23 mouse cellular contexts compared by ENCODE assay signal in the genomic region with DNA sequence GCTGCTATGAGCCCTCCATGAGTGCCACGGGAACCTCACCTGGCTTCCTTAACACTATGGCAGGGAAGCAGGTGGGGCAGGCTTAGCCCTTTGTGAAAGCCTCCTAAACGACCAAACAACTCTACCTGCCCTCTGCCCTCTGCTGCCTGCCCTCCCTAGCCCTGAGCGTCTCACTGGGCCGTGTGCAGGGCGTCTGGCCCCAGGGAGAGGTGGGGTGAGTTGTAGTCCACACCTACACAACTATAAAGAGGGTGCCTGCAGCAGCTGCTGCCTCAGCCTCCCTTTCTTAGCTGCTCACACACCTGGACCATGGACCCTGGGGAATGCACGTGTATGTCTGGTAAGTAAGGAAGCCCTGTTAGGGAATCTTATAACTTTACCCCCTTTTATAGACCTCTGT. TPM values are rescaled to one million over a fixed set of nuclear protein-coding genes. Genes with fewer than 3 reads are reported as not detected.
"Had no signal": no experiment of that assay in that cellular context is flagged by ENCODE, and none has a peak within 500 bp of the region (broad histone marks: within the 10 kb centered on the region; RNA-seq: fewer than 3 reads in every experiment).

Gene Mt4, plus strand, starts transcription at position 265 of the 400 bp plus-strand sequence.

- H3K27me3 ChIP-seq: midbrain, embryonic 13.5 days had no signal

- H3K27ac ChIP-seq: kidney, postnatal 0 days; layer of hippocampus, adult 2 months; liver, embryonic 14.5 days; midbrain, embryonic 10.5 days; midbrain, embryonic 13.5 days had no signal

- H3K9me3 ChIP-seq: midbrain, embryonic 10.5 days; midbrain, embryonic 13.5 days had no signal

- H3K4me1 ChIP-seq: midbrain, embryonic 10.5 days; midbrain, embryonic 13.5 days had no signal

- H3K36me3 ChIP-seq: midbrain, embryonic 10.5 days; midbrain, embryonic 13.5 days had no signal

- H3K4me3 ChIP-seq: layer of hippocampus, adult 2 months; megakaryocyte, embryonic 14.5 days; midbrain, embryonic 10.5 days; midbrain, embryonic 13.5 days had no signal

- H3K4me2 ChIP-seq: lung, embryonic 14.5 days; midbrain, embryonic 13.5 days had no signal

- H3K9ac ChIP-seq: liver, embryonic 14.5 days; lung, embryonic 14.5 days; midbrain, embryonic 13.5 days had no signal

- ATAC-seq: hindbrain, embryonic 16.5 days; lung, postnatal 0 days; midbrain, embryonic 13.5 days had no signal

- DNase-seq: kidney, adult 18-20 months; kidney, adult 9 months; kidney, postnatal 25 days; layer of hippocampus, adult 9-11 months; lung, embryonic 14.5 days; lung, postnatal 36 days; thymus, adult 18-20 months; thymus, postnatal 14 days had no signal

RNA-seq across cellular contexts. Expression of gene Mt4, which starts in this region (rescaled TPM):
- polyA plus RNA-seq: hindbrain, embryonic 16.5 days; kidney, postnatal 0 days; limb, embryonic 11.5 days; limb, embryonic 14.5 days; lung, embryonic 14.5 days; lung, postnatal 0 days; midbrain, embryonic 10.5 days; midbrain, embryonic 13.5 days; midbrain, postnatal 0 days; neural tube, embryonic 11.5 days; neural tube, embryonic 14.5 days; small intestine, adult 2 months; spleen, adult 2 months had no signal
